8 mouse cellular contexts compared by ENCODE assay signal in the genomic region with DNA sequence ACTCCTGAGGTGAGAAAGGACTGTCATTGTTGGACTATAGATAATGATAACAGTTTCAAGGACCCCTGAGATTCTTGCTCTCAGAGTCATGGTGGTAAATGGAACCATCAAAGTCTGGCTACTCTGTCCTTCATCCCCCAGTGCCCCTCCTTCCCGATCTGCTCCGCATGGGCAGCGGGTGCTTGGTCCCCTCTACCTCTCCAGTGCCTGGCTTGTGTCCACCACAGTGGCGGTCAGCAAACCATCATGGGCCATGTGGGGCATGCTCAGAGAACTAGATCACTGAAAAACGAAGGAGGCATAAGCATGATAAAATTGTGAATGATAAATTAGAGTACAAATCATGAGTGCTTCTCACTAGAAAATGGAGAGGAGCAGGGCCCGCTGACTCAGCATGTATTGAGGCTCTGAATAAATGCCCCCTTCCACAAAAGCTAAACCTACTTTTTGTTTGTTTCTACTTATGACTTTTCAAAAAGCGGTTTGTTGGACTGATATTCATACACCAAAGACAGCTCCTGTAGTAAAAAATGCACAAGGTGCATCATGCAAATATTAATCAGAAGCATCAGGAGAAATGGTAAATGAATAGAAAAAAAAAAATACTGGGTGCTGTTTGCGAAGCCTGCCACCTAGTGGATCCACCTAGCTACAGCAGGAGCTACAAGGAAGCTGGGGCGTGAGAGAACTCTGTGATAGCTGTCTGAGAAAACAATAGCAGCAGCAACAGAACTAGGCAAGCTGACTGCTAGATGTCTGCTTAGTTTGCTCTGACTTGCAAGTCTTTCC. TPM values are rescaled to one million over a fixed set of nuclear protein-coding genes. Genes with fewer than 3 reads are reported as not detected.
DNase-seq lines count a peak whose midpoint lies in the region; ATAC-seq and TF ChIP-seq lines count a peak whose summit lies in the region.

No protein-coding gene starts in this region.

- H3K27me3 ChIP-seq in midbrain, embryonic 11.5 days (ENCODE audit: control insufficient read depth, insufficient read depth, low read length): no peaks in the 10 kb centered on the region
- H3K27me3 ChIP-seq in midbrain, embryonic 15.5 days (replicated peaks): no peaks in the 10 kb centered on the region
- H3K27me3 ChIP-seq in Patski: no peaks in the 10 kb centered on the region

- no peaks in the 10 kb centered on the region for H3K9me3 ChIP-seq in midbrain, embryonic 11.5 days (ENCODE audit: control insufficient read depth, low read length)
- no peaks in the 10 kb centered on the region for H3K9me3 ChIP-seq in midbrain, embryonic 15.5 days

- peak; percentile 24; the same call in 1 of the 2 replicates for ATAC-seq in midbrain, embryonic 11.5 days (ENCODE audit: low FRiP score)
- ATAC-seq in midbrain, embryonic 15.5 days (replicated peaks): no peak
- ATAC-seq in Patski: no peak
- ATAC-seq in monocyte, adult 5-6 weeks (replicated peaks; ENCODE audit: insufficient number of reproducible peaks, low FRiP score, low TSS enrichment, poor library complexity, severe bottlenecking): 0 out of 2 replicates have a peak, but pooled peaks have one; percentile 50

- no peak overlapping the region for H3K4me2 ChIP-seq in midbrain, embryonic 11.5 days
- no peak overlapping the region for H3K4me2 ChIP-seq in midbrain, embryonic 15.5 days

- 68% methylated on average over 9 of the region's 9 CpGs for whole genome bisulfite sequencing in midbrain, embryonic 11.5 days
- 68% methylated on average over 9 of the region's 9 CpGs for WGBS in midbrain, embryonic 15.5 days

- DNase-seq in midbrain, embryonic 11.5 days (ENCODE audit: low spot score, missing footprints): peak; percentile 90
- peak; percentile 34 for DNase-seq in Patski (ENCODE audit: low read depth, low spot score)
- peak; percentile 68 for DNase-seq in embryo, embryonic 10.5 days (ENCODE audit: low spot score)
- DNase-seq in heart, postnatal 10 days: peak; percentile 59 to 67
- DNase-seq in left cerebral cortex, adult 2 months (ENCODE audit: extremely low spot score in 1 of 2, low spot score in 2 of 2): peak; percentile 51 to 61
- DNase-seq in thymus, postnatal 25 days: peak; percentile 49

- H3K4me3 ChIP-seq in midbrain, embryonic 11.5 days (ENCODE audit: low read depth, low read length): no peak overlapping the region
- no peak overlapping the region for H3K4me3 ChIP-seq in midbrain, embryonic 15.5 days
- no peak overlapping the region for H3K4me3 ChIP-seq in left cerebral cortex, adult 2 months

- CTCF ChIA-PET in Patski (lab: Charles Lee): interaction anchor here (0.7 to 2.5 kb wide), 5 partner anchors 9 to 66 kb away, joined by 3 to 16 read pairs (median 3); no protein-coding TSS in a partner anchor

- no peak overlapping the region for H3K9ac ChIP-seq in midbrain, embryonic 11.5 days (ENCODE audit: low read length)
- no peak overlapping the region for H3K9ac ChIP-seq in midbrain, embryonic 15.5 days

- no peaks in the 10 kb centered on the region for H3K36me3 ChIP-seq in midbrain, embryonic 11.5 days (ENCODE audit: control insufficient read depth, insufficient read depth, low read length)
- no peaks in the 10 kb centered on the region; the same call in 1 of the 2 replicates for H3K36me3 ChIP-seq in midbrain, embryonic 15.5 days (replicated peaks)

- no peak for TF ChIP-seq CTCF in Patski (IDR thresholded peaks at IDR 0.05)
- peak; percentile 91 for TF ChIP-seq CTCF in left cerebral cortex, adult 2 months (IDR thresholded peaks at IDR 0.05)

- no peaks in the 10 kb centered on the region for H3K4me1 ChIP-seq in midbrain, embryonic 11.5 days (ENCODE audit: control insufficient read depth, insufficient read depth, low read length)
- H3K4me1 ChIP-seq in midbrain, embryonic 15.5 days: no peaks in the 10 kb centered on the region

- POLR2A ChIA-PET in Patski (lab: Charles Lee): interaction anchor here (0.6 kb wide), 1 partner anchor 1051 kb away, joined by 3 read pairs; no protein-coding TSS in a partner anchor

- H3K27ac ChIP-seq in midbrain, embryonic 11.5 days (ENCODE audit: low read depth, low read length): no peak overlapping the region
- no peak overlapping the region for H3K27ac ChIP-seq in midbrain, embryonic 15.5 days
- peak overlapping the region; percentile 55 for H3K27ac ChIP-seq in left cerebral cortex, adult 2 months

- in situ Hi-C loops in Patski (cut with MboI; ENCODE audit: low pct_unique_long_range_greater_than_20kb): no loop called here

- intact Hi-C loops in heart, postnatal 10 days (cut with DNase I): loop anchor here (1.0 to 10.0 kb wide), 2 partner anchors 66 to 1010 kb away; no protein-coding TSS in a partner anchor
- intact Hi-C loops in left cerebral cortex, adult 2 months (cut with DNase I): loop anchor here (1.0 to 5.0 kb wide), 4 partner anchors 66 to 832 kb away; no protein-coding TSS in a partner anchor

RNA-seq across cellular contexts. Expression of gene Cd180, which starts 51.3 kb away (rescaled TPM):
- polyA plus RNA-seq in midbrain, embryonic 11.5 days (2014; fragmentation: Nextera tagmentation; extraction: Ambion mirVana): 0.67 and 0.84 TPM in 2 replicates
- polyA plus RNA-seq in midbrain, embryonic 15.5 days (2015; fragmentation: Nextera tagmentation; extraction: Ambion mirVana): 0.28 and 0.63 TPM in 2 replicates
- not detected for polyA plus RNA-seq in Patski (2021)
- total RNA-seq in heart, postnatal 10 days (2021): under 1 TPM; 0.87 to 0.98 TPM
- 1 to 10 TPM; 1.6 to 2.2 TPM for total RNA-seq in left cerebral cortex, adult 2 months (2021)
- 60.8 to 97.0 TPM (median 66.2 TPM) in 3 replicates for total RNA-seq in monocyte, adult 5-6 weeks (2017)

Comparison
In these comparisons a context has a peak if more than half of its experiments do, and no peak if none do; other contexts are left out.
1. ATAC-seq: peak in midbrain, embryonic 11.5 days (single experiment) and monocyte, adult 5-6 weeks (single experiment); none in midbrain, embryonic 15.5 days (single experiment) and Patski (single experiment).
2. DNase-seq: peak in every context shown above with its lines; median percentile 90 in midbrain, embryonic 11.5 days; 68 in embryo, embryonic 10.5 days; 63 in heart, postnatal 10 days; 56 in left cerebral cortex, adult 2 months; 49 in thymus, postnatal 25 days; 34 in Patski.
3. RNA of gene Cd180, which starts 51.3 kb away (total RNA-seq): 60.8 to 97.0 TPM in monocyte, adult 5-6 weeks; 1.6 to 2.2 TPM in left cerebral cortex, adult 2 months and 0.87 to 0.98 TPM in heart, postnatal 10 days; every median in the first group is over 10 times any median in the second.